7 mouse cellular contexts compared by ENCODE assay signal in the genomic region with DNA sequence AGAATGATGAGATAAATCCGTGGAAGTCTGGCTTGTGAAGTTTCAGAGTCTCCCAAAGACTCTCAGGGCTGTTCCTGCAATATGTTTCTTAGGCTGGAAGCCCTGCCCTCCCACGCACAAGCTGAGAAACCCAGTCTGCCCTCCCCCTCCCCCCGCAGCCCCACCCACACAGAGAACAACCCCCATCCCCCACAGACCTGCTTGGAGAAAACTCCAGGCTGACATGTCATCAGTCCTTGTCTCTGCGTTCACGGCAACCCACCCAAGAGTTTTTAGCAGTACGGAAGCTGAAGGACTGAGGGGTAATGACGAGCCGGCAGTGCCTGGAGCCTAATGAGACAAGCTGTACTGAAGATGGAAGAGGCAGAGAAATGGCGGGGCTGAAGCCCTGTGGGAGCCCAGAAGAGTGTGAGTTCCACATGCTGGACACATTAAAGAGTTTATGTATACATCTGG. TPM values are rescaled to one million over a fixed set of nuclear protein-coding genes. Genes with fewer than 3 reads are reported as not detected.
DNase-seq lines count a peak whose midpoint lies in the region; ATAC-seq and TF ChIP-seq lines count a peak whose summit lies in the region.

No protein-coding gene starts in this region.

- H3K27me3 ChIP-seq in intestine, embryonic 14.5 days (replicated peaks; ENCODE audit: control insufficient read depth, insufficient read depth, low read length): no peaks in the 10 kb centered on the region
- no peaks in the 10 kb centered on the region for H3K27me3 ChIP-seq in midbrain, embryonic 11.5 days (ENCODE audit: control insufficient read depth, insufficient read depth, low read length)

- DNase-seq in ovary, postnatal 36 days (ENCODE audit: low spot score): peak; percentile 20
- DNase-seq in ovary, postnatal 10 days (ENCODE audit: low spot score): no peak
- DNase-seq in intestine, embryonic 14.5 days (ENCODE audit: low spot score): peak; percentile 70
- peak; percentile 35 to 43 for DNase-seq in lung, postnatal 4 days
- DNase-seq in midbrain, embryonic 11.5 days (ENCODE audit: low spot score, missing footprints): no peak
- no peak for DNase-seq in adrenal gland, adult 8-10 months

- peak overlapping the region; percentile 41 for H3K4me2 ChIP-seq in intestine, embryonic 14.5 days (ENCODE audit: low read length)
- H3K4me2 ChIP-seq in midbrain, embryonic 11.5 days: no peak overlapping the region

- peak overlapping the region; percentile 22; the same call in 1 of the 2 replicates for H3K9ac ChIP-seq in intestine, embryonic 14.5 days (ENCODE audit: low read length)
- H3K9ac ChIP-seq in midbrain, embryonic 11.5 days (ENCODE audit: low read length): no peak overlapping the region

- TF ChIP-seq POLR2A in embryonic fibroblast, embryonic 13.5 days (IDR thresholded peaks at IDR 0.05; ENCODE audit: low read depth, low read length): peak; percentile 71

- no peaks in the 10 kb centered on the region for H3K9me3 ChIP-seq in intestine, embryonic 14.5 days (ENCODE audit: control insufficient read depth, low read length)
- H3K9me3 ChIP-seq in midbrain, embryonic 11.5 days (ENCODE audit: control insufficient read depth, low read length): no peaks in the 10 kb centered on the region

- no peaks in the 10 kb centered on the region for H3K36me3 ChIP-seq in intestine, embryonic 14.5 days (ENCODE audit: control insufficient read depth, insufficient read depth, low read length)
- H3K36me3 ChIP-seq in midbrain, embryonic 11.5 days (ENCODE audit: control insufficient read depth, insufficient read depth, low read length): no peaks in the 10 kb centered on the region

- peak overlapping the region; percentile 77 for H3K27ac ChIP-seq in embryonic fibroblast, embryonic 13.5 days (ENCODE audit: insufficient read depth, low read length)
- H3K27ac ChIP-seq in intestine, embryonic 14.5 days (ENCODE audit: low read depth): peak overlapping the region; percentile 47
- no peak overlapping the region for H3K27ac ChIP-seq in midbrain, embryonic 11.5 days (ENCODE audit: low read depth, low read length)

- H3K4me3 ChIP-seq in embryonic fibroblast, embryonic 13.5 days (ENCODE audit: insufficient read depth, low read length): peak overlapping the region; percentile 23
- H3K4me3 ChIP-seq in intestine, embryonic 14.5 days (ENCODE audit: low read depth, low read length): peak overlapping the region; percentile 20
- no peak overlapping the region for H3K4me3 ChIP-seq in midbrain, embryonic 11.5 days (ENCODE audit: low read depth, low read length)

- H3K4me1 ChIP-seq in embryonic fibroblast, embryonic 13.5 days (ENCODE audit: control insufficient read depth, insufficient read depth, low read length): peaks cover 7% of the 10 kb centered on the region
- H3K4me1 ChIP-seq in intestine, embryonic 14.5 days (replicated peaks; ENCODE audit: control insufficient read depth, insufficient read depth, low read length): peaks cover 8% of the 10 kb centered on the region; the same call in 1 of the 2 replicates
- no peaks in the 10 kb centered on the region for H3K4me1 ChIP-seq in midbrain, embryonic 11.5 days (ENCODE audit: control insufficient read depth, insufficient read depth, low read length)

- 11% methylated on average over 9 of the region's 9 CpGs for WGBS in intestine, embryonic 14.5 days
- 52% methylated on average over 9 of the region's 9 CpGs for WGBS in midbrain, embryonic 11.5 days

- no peak for TF ChIP-seq CTCF in embryonic fibroblast, embryonic 13.5 days (IDR thresholded peaks at IDR 0.05; ENCODE audit: borderline replicate concordance, insufficient read depth, low read length)

- ATAC-seq in intestine, embryonic 14.5 days (replicated peaks; ENCODE audit: low FRiP score, low TSS enrichment, low read depth): no peak
- ATAC-seq in midbrain, embryonic 11.5 days (ENCODE audit: low FRiP score): no peak

RNA-seq across cellular contexts. Expression of gene Ccdc130, which starts 14.5 kb away (rescaled TPM):
- 12.0 and 12.1 TPM in 2 replicates for polyA plus RNA-seq in embryonic fibroblast, embryonic 13.5 days (2011; ENCODE audit: insufficient read length, low read depth, missing spikeins)
- 20.6 and 22.5 TPM in 2 replicates for polyA plus RNA-seq in intestine, embryonic 14.5 days (2014; fragmentation: Nextera tagmentation; extraction: Ambion mirVana)
- 22.2 and 23.3 TPM in 2 replicates for polyA plus RNA-seq in midbrain, embryonic 11.5 days (2014; fragmentation: Nextera tagmentation; extraction: Ambion mirVana)
- 10 to 100 TPM; 21.5 to 27.7 (median 24.6) TPM for total RNA-seq in adrenal gland, adult 8-10 months (2022)

RNA-seq across cellular contexts. Expression of gene Mri1, which starts 27.5 kb away (rescaled TPM):
- polyA plus RNA-seq in embryonic fibroblast, embryonic 13.5 days (2011; ENCODE audit: insufficient read length, low read depth, missing spikeins): 16.7 and 25.1 TPM in 2 replicates
- 79.7 and 90.6 TPM in 2 replicates for polyA plus RNA-seq in intestine, embryonic 14.5 days (2014; fragmentation: Nextera tagmentation; extraction: Ambion mirVana)
- 47.2 and 52.4 TPM in 2 replicates for polyA plus RNA-seq in midbrain, embryonic 11.5 days (2014; fragmentation: Nextera tagmentation; extraction: Ambion mirVana)
- 10 to 100 TPM; 26.9 to 52.8 (median 51.6) TPM for total RNA-seq in adrenal gland, adult 8-10 months (2022)

RNA-seq across cellular contexts. Expression of gene D8Ertd738e, which starts 35.1 kb away (rescaled TPM):
- 98.2 and 104 TPM in 2 replicates for polyA plus RNA-seq in embryonic fibroblast, embryonic 13.5 days (2011; ENCODE audit: insufficient read length, low read depth, missing spikeins)
- 377 and 380 TPM in 2 replicates for polyA plus RNA-seq in intestine, embryonic 14.5 days (2014; fragmentation: Nextera tagmentation; extraction: Ambion mirVana)
- 281 and 304 TPM in 2 replicates for polyA plus RNA-seq in midbrain, embryonic 11.5 days (2014; fragmentation: Nextera tagmentation; extraction: Ambion mirVana)
- total RNA-seq in adrenal gland, adult 8-10 months (2022): 100 to 1,000 TPM; 171 to 296 (median 225) TPM

RNA-seq across cellular contexts. Expression of gene Zswim4, which starts 47.8 kb away (rescaled TPM):
- polyA plus RNA-seq in embryonic fibroblast, embryonic 13.5 days (2011; ENCODE audit: insufficient read length, low read depth, missing spikeins): 7.3 and 10.9 TPM in 2 replicates
- 10.9 and 11.5 TPM in 2 replicates for polyA plus RNA-seq in intestine, embryonic 14.5 days (2014; fragmentation: Nextera tagmentation; extraction: Ambion mirVana)
- polyA plus RNA-seq in midbrain, embryonic 11.5 days (2014; fragmentation: Nextera tagmentation; extraction: Ambion mirVana): 19.4 and 24.7 TPM in 2 replicates
- total RNA-seq in adrenal gland, adult 8-10 months (2022): 10 to 100 TPM; 36.2 to 53.9 (median 48.0) TPM

Comparison
In these comparisons a context has a peak if more than half of its experiments do, and no peak if none do; other contexts are left out.
1. DNase-seq: peak in ovary, postnatal 36 days (single experiment), intestine, embryonic 14.5 days (single experiment) and lung, postnatal 4 days (2 of 2); none in ovary, postnatal 10 days (single experiment), midbrain, embryonic 11.5 days (single experiment) and adrenal gland, adult 8-10 months (single experiment).